Mouse (Mus musculus): ENCODE measurements around the gene Gm43552.

Gene Gm43552

DNA sequence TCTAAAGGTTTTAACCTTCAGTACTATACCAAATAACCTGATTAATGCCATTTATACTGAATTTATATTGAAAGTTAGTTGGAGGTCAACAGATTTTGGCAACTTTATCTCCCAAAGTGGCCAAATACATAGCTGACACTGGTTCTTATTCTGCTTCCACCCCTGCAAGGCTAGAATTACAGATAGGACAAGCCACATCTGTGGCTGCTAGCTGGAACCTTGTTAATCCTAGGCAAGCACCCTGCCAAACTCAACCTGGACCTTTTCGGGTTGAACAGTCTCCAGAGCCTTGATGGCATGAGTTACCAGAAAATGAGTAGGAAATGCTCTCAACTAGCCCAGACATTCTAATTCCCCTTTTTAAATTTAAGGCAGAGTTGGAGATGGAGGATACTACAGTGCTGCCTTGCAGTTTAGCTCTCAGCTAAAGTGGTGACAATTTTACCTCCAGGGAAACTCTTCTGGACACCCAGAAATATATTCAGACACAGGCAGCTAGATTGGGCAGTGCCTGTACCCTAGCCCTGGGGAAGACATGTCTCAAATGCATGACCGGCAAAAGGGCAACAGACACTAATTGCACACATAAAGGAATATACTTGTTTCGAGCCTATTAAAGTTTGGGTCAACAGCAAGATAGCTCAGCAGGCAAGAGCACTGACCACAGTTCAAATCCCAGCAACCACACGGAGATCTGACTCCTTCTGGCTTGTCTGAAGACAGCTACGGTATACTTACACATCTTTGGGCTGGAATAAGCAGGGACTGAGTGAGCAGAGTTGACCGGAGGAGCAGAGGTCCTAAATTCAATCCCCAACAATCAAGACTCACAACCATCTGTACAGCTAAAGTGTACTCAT, 105.4 kb downstream of the Gm43552 start:
- no peak for DNase-seq (ENCODE audit: extremely low spot score, low read depth, low spot score)

DNA sequence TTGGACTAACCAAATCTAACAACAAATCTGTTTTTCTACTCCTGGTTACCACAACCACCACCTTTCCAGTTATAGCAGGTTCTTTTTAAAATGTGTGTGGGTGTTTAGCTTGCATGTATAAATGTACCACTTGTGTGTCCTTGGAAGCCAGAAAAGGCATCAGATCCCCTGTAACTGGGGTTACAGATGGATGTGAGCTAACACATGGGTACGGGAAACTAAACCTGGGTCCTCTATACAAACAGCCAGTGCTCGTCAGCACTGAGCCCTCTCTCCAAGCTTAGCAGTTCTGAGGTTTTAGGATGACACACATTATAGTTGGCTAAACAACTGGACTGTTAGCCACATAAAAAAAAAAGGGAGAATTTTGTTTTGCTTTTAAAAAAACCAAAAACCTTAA, 106.9 kb downstream of the Gm43552 start:
- no peak for DNase-seq (ENCODE audit: extremely low spot score, low read depth, low spot score)

All from hindlimb bud, embryonic 11.5 days (tissue).